Mouse (Mus musculus) hindbrain, embryonic 11.5 days (tissue): Measurements from ENCODE around the gene Magi2. TPM values are rescaled to one million over a fixed set of nuclear protein-coding genes. Genes with fewer than 3 reads are reported as not detected.
"Not testable (repeated sequence)": the region's sequence is repeated elsewhere in the genome, so short reads cannot be mapped to it uniquely, and the experiment has no call there.

Experiments
- ATAC-seq: fragments of 200-750 bp; cut with Nextera tagmentation; 2 replicates; pipeline ENCODE4 v1.8.0; 2017; ENCODE audit warnings: mild to moderate bottlenecking, moderate TSS enrichment, moderate library complexity; ENCODE audit not compliant: low FRiP score
- DNase-seq: peaks from one replicate; pipeline ENCODE4 v3.0.0-alpha.2; 2015; ENCODE audit warnings: low spot score
- H3K27ac ChIP-seq: fragments of 300-500 bp; sonication (generic); 2 replicates; pipeline ENCODE4 v1.5.1; 2014; ENCODE audit warnings: mild to moderate bottlenecking, low read depth, low read length
- H3K27me3 ChIP-seq: fragments of 300-500 bp; sonication (generic); 2 replicates; pipeline ENCODE4 v1.6.1; 2014; ENCODE audit warnings: mild to moderate bottlenecking, low read length, moderate library complexity, mixed read lengths; ENCODE audit not compliant: control insufficient read depth, insufficient read depth
- H3K36me3 ChIP-seq: fragments of 300-500 bp; sonication (generic); 2 replicates; pipeline ENCODE4 v1.6.1; 2014; ENCODE audit warnings: mild to moderate bottlenecking, low read length, moderate library complexity, mixed read lengths; ENCODE audit not compliant: control insufficient read depth, insufficient read depth
- H3K4me1 ChIP-seq: fragments of 300-500 bp; sonication (generic); replicated peaks from 2 replicates; pipeline ENCODE4 v1.6.1; 2014; ENCODE audit warnings: low read length, mixed read lengths; ENCODE audit not compliant: control insufficient read depth, insufficient read depth
- H3K4me2 ChIP-seq: fragments of 300-500 bp; sonication (generic); replicated peaks from 2 replicates; pipeline ENCODE4 v1.6.1; 2014; ENCODE audit warnings: mild to moderate bottlenecking, low read depth, low read length
- H3K4me3 ChIP-seq: fragments of 300-500 bp; sonication (generic); 2 replicates; pipeline ENCODE4 v1.5.1; 2014; ENCODE audit warnings: low read depth, low read length
- H3K9ac ChIP-seq: fragments of 300-500 bp; sonication (generic); 2 replicates; pipeline ENCODE4 v1.6.1; 2014; ENCODE audit warnings: low read depth, low read length
- H3K9me3 ChIP-seq: fragments of 300-500 bp; sonication (generic); 2 replicates; pipeline ENCODE4 v1.6.1; 2016; ENCODE audit warnings: low read length; ENCODE audit not compliant: control insufficient read depth
- WGBS: fragments of 180-500 bp; shearing (Covaris S2); extraction: QIAGEN DNeasy Blood & Tissue Kit; methylation state at CpG from one replicate; pipeline ENCODE4 v1.1.7; 2014; 5-methylcytosine and 5-hydroxymethylcytosine counted together
- polyA plus RNA-seq: library from polyadenylated mRNA; unstranded; fragments of >200 nt; fragmentation: Nextera tagmentation; extraction: Ambion mirVana; gene quantifications from 2 replicates; pipeline ENCODE4 v1.2.1, GENCODE M21; 2014

The Magi2 gene
- polyA plus RNA-seq, 1 experiment from 2014 or later = 8.7 TPM

DNA sequence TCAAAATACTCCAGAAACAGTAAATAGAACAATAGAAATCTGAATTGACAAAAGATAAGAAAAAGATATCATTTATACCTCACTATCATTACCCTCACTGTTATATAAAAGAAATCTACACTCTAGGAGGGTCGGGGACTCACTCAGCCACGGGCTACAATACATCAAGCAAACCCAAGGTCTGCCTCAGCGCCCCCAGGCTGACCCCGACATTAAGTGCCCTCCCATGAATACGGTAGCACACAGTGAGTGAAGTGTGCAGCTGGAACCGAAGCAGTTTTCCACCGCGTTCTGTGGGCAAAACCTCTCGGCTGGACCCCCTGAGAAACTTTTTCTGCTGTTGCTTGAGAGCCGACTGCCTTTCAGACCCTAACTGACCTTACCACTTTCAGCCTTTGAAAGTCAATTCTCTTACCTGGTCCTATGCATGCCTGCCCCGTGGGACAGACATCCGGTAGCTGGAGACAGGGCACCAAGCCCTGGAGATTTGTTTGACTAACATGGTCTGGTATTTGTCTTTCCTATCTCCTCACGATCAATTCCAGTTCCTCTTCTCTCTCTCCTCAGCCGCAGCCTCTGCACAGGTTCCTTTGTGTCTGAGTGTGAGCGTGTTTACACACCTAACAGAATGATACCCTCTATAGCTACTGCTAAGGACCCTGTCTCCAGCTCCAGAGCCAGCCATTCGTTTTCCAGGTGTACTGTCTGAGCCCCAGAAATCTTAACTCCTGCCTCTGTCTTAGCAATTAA lies 1285.7 kb downstream of the Magi2 start:
- DNase-seq (peak; percentile 26), ATAC-seq (no peak)
- Histone ChIP-seq H3K4me3 (no peak overlapping the region), H3K27me3 (no peaks in the 10 kb centered on the region), H3K36me3 (no peaks in the 10 kb centered on the region), H3K27ac (no peak overlapping the region), H3K9ac (no peak overlapping the region), H3K4me1 (no peaks in the 10 kb centered on the region), H3K4me2 (no peak overlapping the region), H3K9me3 (no peaks in the 10 kb centered on the region)
- 54% methylated on average over 16 of the region's 16 CpGs for WGBS

DNA sequence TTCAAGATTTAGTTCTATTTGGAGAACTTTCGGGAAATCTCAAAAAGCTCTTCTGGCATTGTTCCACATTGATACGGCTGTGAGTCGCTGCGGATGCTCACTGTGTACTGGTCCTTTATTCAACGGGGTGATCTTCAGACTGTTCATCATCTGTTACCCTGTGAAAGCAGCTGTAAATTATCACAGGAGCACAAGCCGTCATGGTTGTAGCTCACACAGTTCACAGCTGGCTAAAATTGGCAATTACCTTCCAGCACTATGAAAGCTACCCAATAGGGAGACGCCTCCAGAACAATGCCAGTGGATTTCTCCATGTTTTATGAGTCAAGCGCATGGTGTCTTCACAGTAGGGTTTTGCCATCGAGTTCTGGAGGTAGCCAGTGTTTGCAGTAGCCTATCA lies 1294.8 kb downstream of the Magi2 start:
- no peaks in the 10 kb centered on the region for H3K4me1 ChIP-seq

DNA sequence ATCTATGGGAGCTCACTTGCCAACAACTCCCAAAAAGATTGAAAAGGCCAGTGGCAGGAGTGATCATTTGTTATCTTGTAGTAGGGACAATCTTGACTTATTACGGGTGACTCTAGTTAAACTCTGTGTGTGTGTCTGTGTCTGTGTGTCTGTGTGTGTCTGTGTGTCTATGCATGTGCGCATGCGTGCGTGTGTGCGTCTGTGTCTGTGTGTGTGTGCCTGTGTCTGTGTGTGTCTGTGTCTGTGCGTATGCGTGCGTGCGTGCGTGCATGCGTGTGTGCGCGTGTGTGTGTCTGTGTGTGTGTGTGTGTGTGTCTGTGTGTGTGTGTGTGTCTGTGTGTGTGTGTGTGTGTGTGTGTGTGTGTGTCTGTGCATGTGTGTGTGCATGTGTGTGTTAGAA lies 1295.2 kb downstream of the Magi2 start:
- H3K4me2 ChIP-seq = no peak overlapping the region
- H3K4me1 ChIP-seq = no peaks in the 10 kb centered on the region
- 94% methylated on average over 13 of the region's 13 CpGs for WGBS
- no peaks in the 10 kb centered on the region for H3K27me3 ChIP-seq
- H3K9ac ChIP-seq = no peak overlapping the region
- no peak overlapping the region for H3K4me3 ChIP-seq
- H3K27ac ChIP-seq = no peak overlapping the region
- H3K9me3 ChIP-seq = no peaks in the 10 kb centered on the region
- DNase-seq (no peak), ATAC-seq (no peak)
- H3K36me3 ChIP-seq = no peaks in the 10 kb centered on the region

More for the DNA sequence above, 1294.8 kb downstream of the Magi2 start:
- Histone ChIP-seq H3K4me2 (no peak overlapping the region), H3K36me3 (no peaks in the 10 kb centered on the region), H3K4me3 (no peak overlapping the region), H3K9ac (no peak overlapping the region), H3K9me3 (no peaks in the 10 kb centered on the region), H3K27me3 (no peaks in the 10 kb centered on the region), H3K27ac (no peak overlapping the region)
- 78% methylated on average over 9 of the region's 9 CpGs for WGBS
- no peak for DNase-seq
- ATAC-seq = peak; percentile 60; the same call in 1 of the 2 replicates

DNA sequence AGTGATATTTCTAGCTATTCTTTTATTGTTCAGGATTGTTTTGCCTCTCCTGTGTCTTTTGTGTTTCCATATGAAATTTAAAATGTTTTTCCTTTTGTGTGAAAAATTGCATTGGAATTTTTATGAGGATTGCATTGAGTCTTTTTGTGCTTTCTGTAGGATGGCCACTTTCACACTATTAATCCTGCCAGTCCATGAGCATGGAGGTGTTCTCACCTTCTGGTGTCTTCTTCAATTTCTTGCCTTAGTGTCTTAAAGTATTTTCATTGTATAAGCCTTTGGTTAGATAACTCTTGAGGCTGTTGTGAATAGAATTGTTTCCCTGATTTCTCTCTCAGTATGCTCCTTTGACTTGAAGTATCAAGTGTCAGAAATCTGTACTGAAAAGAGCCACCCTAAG lies 1296.9 kb downstream of the Magi2 start:
- ATAC-seq (no peak), DNase-seq (no peak)
- H3K9me3 ChIP-seq = no peaks in the 10 kb centered on the region
- H3K27ac ChIP-seq = no peak overlapping the region
- H3K27me3 ChIP-seq = no peaks in the 10 kb centered on the region
- no peaks in the 10 kb centered on the region for H3K36me3 ChIP-seq
- H3K4me2 ChIP-seq = no peak overlapping the region
- H3K4me1 ChIP-seq = no peaks in the 10 kb centered on the region
- no peak overlapping the region for H3K9ac ChIP-seq
- H3K4me3 ChIP-seq = no peak overlapping the region

DNA sequence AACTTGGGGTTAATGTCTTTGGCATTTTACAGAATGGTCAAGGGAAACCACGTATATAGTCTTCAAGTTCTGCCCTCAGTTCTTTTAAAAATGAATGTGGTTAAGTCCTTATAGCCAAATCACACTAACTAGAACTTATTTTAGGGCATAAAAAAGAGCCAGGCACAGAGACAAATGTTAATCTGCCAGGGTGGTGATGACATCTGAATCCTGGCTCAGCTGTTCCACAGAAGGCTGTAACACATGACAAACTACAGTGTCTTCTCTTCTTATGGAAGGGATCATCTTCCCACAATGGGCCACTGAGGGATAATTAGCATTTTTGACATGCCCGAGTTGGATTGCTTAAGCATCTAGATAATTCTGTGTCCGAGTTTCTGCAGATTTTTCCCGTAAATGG lies 1299.8 kb downstream of the Magi2 start:
- not testable (repeated sequence) for H3K4me3 ChIP-seq, DNase-seq, H3K9ac ChIP-seq, H3K27ac ChIP-seq, H3K9me3 ChIP-seq, ATAC-seq, H3K4me1 ChIP-seq, H3K36me3 ChIP-seq, H3K4me2 ChIP-seq, H3K27me3 ChIP-seq
- 84% methylated on average over 1 of the region's 4 CpGs for WGBS

DNA sequence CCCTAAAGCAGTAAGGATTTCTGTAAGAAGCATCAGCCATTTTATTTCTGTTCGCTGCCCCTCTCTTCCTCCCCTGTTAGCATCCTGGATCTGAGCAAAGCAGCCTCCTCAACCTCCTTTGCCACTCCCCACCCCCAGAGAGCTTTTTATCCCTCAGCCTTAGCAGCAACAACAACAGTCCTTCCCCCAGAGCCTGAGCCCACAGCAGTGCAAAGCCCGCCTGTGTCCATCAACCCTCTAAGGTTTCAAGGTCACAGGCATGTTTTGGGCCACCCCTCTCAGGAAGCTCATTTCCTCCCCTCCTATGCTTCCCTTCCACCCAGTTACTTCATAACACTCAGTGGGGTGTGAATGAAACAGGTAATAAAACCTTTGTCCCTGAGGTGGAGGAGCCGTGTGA lies 1309.7 kb downstream of the Magi2 start:
- H3K36me3 ChIP-seq = no peaks in the 10 kb centered on the region
- H3K9ac ChIP-seq = no peak overlapping the region
- no peaks in the 10 kb centered on the region for H3K27me3 ChIP-seq
- ATAC-seq (no peak), DNase-seq (no peak)
- H3K9me3 ChIP-seq = no peaks in the 10 kb centered on the region
- no peak overlapping the region for H3K4me3 ChIP-seq
- 58% methylated on average over 3 of the region's 3 CpGs for WGBS
- H3K4me1 ChIP-seq = no peaks in the 10 kb centered on the region; the same call in 1 of the 2 replicates
- H3K27ac ChIP-seq = no peak overlapping the region
- no peak overlapping the region for H3K4me2 ChIP-seq

DNA sequence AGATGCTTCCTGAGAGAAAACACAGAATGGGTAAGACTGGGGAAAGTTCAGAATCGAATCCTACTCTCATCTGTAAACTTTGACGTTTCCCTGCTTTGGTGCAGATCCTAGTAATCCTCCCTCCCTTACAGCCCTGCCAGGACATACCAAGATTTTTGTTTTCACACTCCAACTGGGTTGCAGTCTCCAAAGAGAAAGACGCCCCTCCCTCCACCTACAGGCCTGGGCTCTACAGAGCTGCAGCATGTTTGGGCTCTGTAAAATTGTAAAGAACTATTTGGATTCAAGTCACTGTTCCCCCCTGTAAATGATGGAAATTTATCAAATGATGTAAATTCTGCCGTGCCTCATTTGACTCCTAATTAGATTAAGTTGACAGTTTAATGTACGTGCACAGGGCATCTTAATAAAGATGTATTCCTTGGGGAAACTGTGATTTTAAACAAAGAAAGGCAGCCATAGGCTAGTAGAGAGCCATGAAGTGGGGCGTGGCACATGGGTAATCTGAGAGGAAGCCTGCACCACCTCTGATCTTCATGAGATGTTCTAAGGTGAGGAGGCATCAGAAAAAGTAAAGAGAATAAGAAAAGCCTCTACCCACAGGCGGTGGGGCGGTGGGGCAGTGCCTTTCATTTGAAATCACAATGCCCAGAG lies 1310.7 kb downstream of the Magi2 start:
- H3K9me3 ChIP-seq = no peaks in the 10 kb centered on the region
- no peak overlapping the region for H3K4me2 ChIP-seq
- H3K9ac ChIP-seq = no peak overlapping the region
- 69% methylated on average over 8 of the region's 8 CpGs for WGBS
- H3K4me3 ChIP-seq = no peak overlapping the region
- H3K36me3 ChIP-seq = no peaks in the 10 kb centered on the region
- no peak overlapping the region for H3K27ac ChIP-seq
- H3K4me1 ChIP-seq = no peaks in the 10 kb centered on the region; the same call in 1 of the 2 replicates
- H3K27me3 ChIP-seq = no peaks in the 10 kb centered on the region
- no peak for DNase-seq
- ATAC-seq = peak; percentile 54; the same call in 1 of the 2 replicates

DNA sequence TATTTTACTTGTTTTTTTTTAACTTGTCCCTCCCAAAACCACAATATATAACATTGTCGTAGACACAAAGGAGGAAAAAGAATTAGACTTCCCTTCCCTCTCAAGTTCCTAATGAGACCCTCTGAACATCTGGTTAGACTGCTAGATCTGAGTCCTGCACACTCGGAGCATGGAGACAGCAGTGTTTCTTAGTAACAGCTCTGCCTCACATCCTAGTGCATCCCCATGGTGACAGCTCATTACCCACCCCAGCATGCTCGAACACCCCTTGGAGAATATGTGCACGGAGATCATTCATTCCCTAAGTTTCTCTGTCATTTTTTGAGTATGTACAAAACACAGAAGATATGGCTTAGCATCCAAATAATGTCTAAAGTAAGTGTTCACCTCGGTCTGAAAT lies 1317.5 kb downstream of the Magi2 start:
- H3K27me3 ChIP-seq = no peaks in the 10 kb centered on the region
- H3K9me3 ChIP-seq = no peaks in the 10 kb centered on the region
- no peak for ATAC-seq
- no peak overlapping the region for H3K4me3 ChIP-seq
- 55% methylated on average over 5 of the region's 5 CpGs for WGBS
- no peak overlapping the region for H3K4me2 ChIP-seq
- H3K4me1 ChIP-seq = no peaks in the 10 kb centered on the region
- no peak overlapping the region for H3K27ac ChIP-seq
- H3K36me3 ChIP-seq = no peaks in the 10 kb centered on the region
- H3K9ac ChIP-seq = no peak overlapping the region
- no peak for DNase-seq

DNA sequence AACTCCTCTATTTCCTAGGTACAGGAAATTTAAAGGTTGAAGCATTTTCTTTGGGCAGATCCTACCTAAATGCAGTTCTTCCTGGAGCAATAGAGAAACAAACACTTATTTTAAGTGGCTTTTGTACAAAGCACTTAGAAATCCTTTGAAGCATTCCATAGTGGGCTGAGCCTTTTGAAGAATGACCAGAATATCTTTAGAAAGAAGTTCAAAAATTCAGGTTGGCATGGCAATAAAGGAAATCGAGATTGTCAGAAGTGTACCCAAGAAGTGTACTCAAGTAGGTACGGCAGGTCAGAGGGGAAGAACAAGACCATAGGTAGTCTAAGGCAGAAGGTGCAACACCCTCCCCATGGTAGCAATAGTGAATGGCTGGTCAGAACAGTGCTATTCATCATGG lies 1332.5 kb downstream of the Magi2 start:
- H3K4me1 ChIP-seq = no peaks in the 10 kb centered on the region
- no peak overlapping the region for H3K4me2 ChIP-seq
- H3K9me3 ChIP-seq = no peaks in the 10 kb centered on the region
- no peaks in the 10 kb centered on the region for H3K36me3 ChIP-seq
- H3K9ac ChIP-seq = no peak overlapping the region
- 81% methylated on average over 2 of the region's 2 CpGs for whole genome bisulfite sequencing
- no peaks in the 10 kb centered on the region for H3K27me3 ChIP-seq
- no peak for ATAC-seq
- no peak overlapping the region for H3K27ac ChIP-seq
- DNase-seq = no peak
- no peak overlapping the region for H3K4me3 ChIP-seq
